14 mouse cellular contexts compared by ENCODE assay signal in the genomic region with DNA sequence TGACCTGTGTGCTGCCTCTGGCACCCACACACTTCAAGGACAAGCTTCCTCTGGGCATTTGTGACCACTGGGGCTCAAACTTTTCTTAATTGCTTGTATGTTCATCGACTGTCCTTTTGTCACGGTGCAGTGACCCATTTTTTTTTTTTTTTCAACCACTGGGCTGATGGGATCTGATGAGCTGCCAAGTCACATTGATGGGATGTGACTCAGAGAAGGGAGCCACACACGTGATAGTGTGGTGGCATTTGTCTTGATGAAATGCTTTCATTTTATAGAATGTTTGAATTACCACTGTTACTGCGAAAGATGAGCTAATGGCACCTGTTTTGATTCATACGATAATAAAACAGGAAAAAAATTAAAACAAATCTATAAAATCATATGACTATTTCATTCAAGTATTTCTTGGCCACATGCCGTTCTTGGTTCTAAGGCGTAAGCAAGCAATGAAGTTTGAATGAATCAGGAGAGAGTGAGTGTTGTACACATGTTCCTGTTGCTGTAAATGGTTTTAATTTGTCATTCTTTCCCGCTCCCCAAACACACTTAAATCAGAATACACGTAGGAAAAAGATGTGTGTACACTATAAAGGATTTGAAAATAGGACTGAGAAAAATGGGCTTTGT.
A peak's percentile ranks its signal among the peaks of the same experiment; 100 is the strongest.
DNase-seq lines count a peak whose midpoint lies in the region; ATAC-seq and TF ChIP-seq lines count a peak whose summit lies in the region.
"Had no signal": no experiment of that assay in that cellular context is flagged by ENCODE, and none has a peak within 500 bp of the region (broad histone marks: within the 10 kb centered on the region; RNA-seq: fewer than 3 reads in every experiment).

No protein-coding gene starts in this region.

- no peaks in the 10 kb centered on the region for H3K9me3 ChIP-seq in limb, embryonic 14.5 days (ENCODE audit: control insufficient read depth, low read length)
- H3K9me3 ChIP-seq in limb, embryonic 10.5 days (replicated peaks): no peaks in the 10 kb centered on the region
- H3K9me3 ChIP-seq in embryonic facial prominence, embryonic 14.5 days (ENCODE audit: control insufficient read depth, low read length): no peaks in the 10 kb centered on the region
- no peaks in the 10 kb centered on the region for H3K9me3 ChIP-seq in kidney, embryonic 14.5 days (ENCODE audit: control insufficient read depth, low read length)
- H3K9me3 ChIP-seq: midbrain, embryonic 13.5 days had no signal

- no peaks in the 10 kb centered on the region for H3K27me3 ChIP-seq in limb, embryonic 14.5 days (ENCODE audit: control insufficient read depth, insufficient read depth, low read length)
- H3K27me3 ChIP-seq in limb, embryonic 10.5 days (ENCODE audit: low read depth, poor library complexity, severe bottlenecking): no peaks in the 10 kb centered on the region
- H3K27me3 ChIP-seq in embryonic facial prominence, embryonic 14.5 days (replicated peaks; ENCODE audit: control insufficient read depth, insufficient read depth, low read length): no peaks in the 10 kb centered on the region
- H3K27me3 ChIP-seq in myocyte (ENCODE audit: control insufficient read depth, insufficient read depth, insufficient read length): no peaks in the 10 kb centered on the region
- no peaks in the 10 kb centered on the region for H3K27me3 ChIP-seq in kidney, embryonic 14.5 days (ENCODE audit: control insufficient read depth, insufficient read depth, low read length)
- H3K27me3 ChIP-seq: midbrain, embryonic 13.5 days had no signal

- no peaks in the 10 kb centered on the region for H3K79me2 ChIP-seq in myocyte (ENCODE audit: control insufficient read depth, insufficient read depth)

- DNase-seq in adrenal gland, adult (ENCODE audit: inconsistent age in 2 of 2, low spot score in 1 of 2): peak; percentile 16 to 60
- no peak for DNase-seq in adrenal gland, adult 8-10 months
- DNase-seq in limb, embryonic 14.5 days (ENCODE audit: low spot score): peak; percentile 49
- DNase-seq in limb, embryonic 10.5 days (ENCODE audit: low spot score): no peak
- peak; percentile 55 for DNase-seq in embryonic facial prominence, embryonic 14.5 days (ENCODE audit: low spot score)
- no peak for DNase-seq in urinary bladder, postnatal 10 days (ENCODE audit: low spot score)
- DNase-seq: cerebellum, postnatal 10 days; thymus, postnatal 25 days had no signal

- no peak overlapping the region for H3K4me3 ChIP-seq in limb, embryonic 14.5 days (replicated peaks; ENCODE audit: low read length)
- no peak overlapping the region for H3K4me3 ChIP-seq in limb, embryonic 10.5 days
- H3K4me3 ChIP-seq in embryonic facial prominence, embryonic 14.5 days (ENCODE audit: low read depth, low read length): no peak overlapping the region
- no peak overlapping the region for H3K4me3 ChIP-seq in myocyte
- H3K4me3 ChIP-seq in kidney, embryonic 14.5 days (ENCODE audit: low read length): no peak overlapping the region
- H3K4me3 ChIP-seq: layer of hippocampus, adult 2 months; midbrain, embryonic 13.5 days had no signal

- TF ChIP-seq POLR2A in limb, embryonic 14.5 days (IDR thresholded peaks at IDR 0.05; ENCODE audit: borderline replicate concordance, extremely low read depth, insufficient read depth, insufficient read length): no peak
- no peak for TF ChIP-seq POLR2A in myocyte (IDR thresholded peaks at IDR 0.05; ENCODE audit: insufficient read length, low read depth)

- no peaks in the 10 kb centered on the region for H3K36me3 ChIP-seq in limb, embryonic 14.5 days (ENCODE audit: control insufficient read depth, insufficient read depth, low read length)
- H3K36me3 ChIP-seq in limb, embryonic 10.5 days: no peaks in the 10 kb centered on the region
- H3K36me3 ChIP-seq in embryonic facial prominence, embryonic 14.5 days (ENCODE audit: control insufficient read depth, insufficient read depth, low read length): no peaks in the 10 kb centered on the region
- H3K36me3 ChIP-seq in myocyte (ENCODE audit: control insufficient read depth, insufficient read depth): no peaks in the 10 kb centered on the region
- no peaks in the 10 kb centered on the region for H3K36me3 ChIP-seq in kidney, embryonic 14.5 days (ENCODE audit: control insufficient read depth, insufficient read depth, low read length)
- H3K36me3 ChIP-seq: midbrain, embryonic 13.5 days had no signal

- H3K9ac ChIP-seq in limb, embryonic 14.5 days (ENCODE audit: low read depth, low read length, severe bottlenecking): no peak overlapping the region
- no peak overlapping the region for H3K9ac ChIP-seq in embryonic facial prominence, embryonic 14.5 days (ENCODE audit: low read depth, low read length)
- H3K9ac ChIP-seq in kidney, embryonic 14.5 days (ENCODE audit: low read depth, low read length): no peak overlapping the region
- H3K9ac ChIP-seq: hindbrain, embryonic 14.5 days; midbrain, embryonic 13.5 days had no signal

- ATAC-seq in limb, embryonic 14.5 days (ENCODE audit: low FRiP score, low read depth): 0 out of 2 replicates have a peak, but pooled peaks have one; percentile 27
- ATAC-seq in embryonic facial prominence, embryonic 14.5 days (ENCODE audit: low read depth): peak; percentile 47; the same call in 1 of the 2 replicates
- ATAC-seq in kidney, embryonic 14.5 days (ENCODE audit: low FRiP score, low TSS enrichment): no peak
- ATAC-seq: midbrain, embryonic 13.5 days had no signal

- no peak overlapping the region for H3ac ChIP-seq in myocyte (ENCODE audit: control insufficient read depth, insufficient read length)

- H3K4me1 ChIP-seq in limb, embryonic 14.5 days (ENCODE audit: control insufficient read depth, insufficient read depth, low read length): peaks cover 9% of the 10 kb centered on the region
- H3K4me1 ChIP-seq in limb, embryonic 10.5 days: peaks cover 17% of the 10 kb centered on the region
- H3K4me1 ChIP-seq in embryonic facial prominence, embryonic 14.5 days (ENCODE audit: control insufficient read depth, insufficient read depth, low read length): no peaks in the 10 kb centered on the region
- no peaks in the 10 kb centered on the region for H3K4me1 ChIP-seq in kidney, embryonic 14.5 days (ENCODE audit: control insufficient read depth, insufficient read depth, low read length)
- H3K4me1 ChIP-seq: midbrain, embryonic 13.5 days had no signal

- WGBS in limb, embryonic 14.5 days: 49% methylated on average over 9 of the region's 9 CpGs
- WGBS in limb, embryonic 10.5 days: 82% methylated on average over 9 of the region's 9 CpGs
- WGBS in embryonic facial prominence, embryonic 14.5 days: 66% methylated on average over 9 of the region's 9 CpGs
- 88% methylated on average over 9 of the region's 9 CpGs for WGBS in kidney, embryonic 14.5 days

- no peak overlapping the region for H3K27ac ChIP-seq in limb, embryonic 14.5 days (replicated peaks; ENCODE audit: low read depth, low read length)
- H3K27ac ChIP-seq in limb, embryonic 10.5 days: no peak overlapping the region
- H3K27ac ChIP-seq in embryonic facial prominence, embryonic 14.5 days (replicated peaks; ENCODE audit: low read depth, low read length): no peak overlapping the region
- H3K27ac ChIP-seq in kidney, embryonic 14.5 days (ENCODE audit: low read depth, low read length): no peak overlapping the region
- H3K27ac ChIP-seq: hindbrain, embryonic 14.5 days; layer of hippocampus, adult 2 months; midbrain, embryonic 13.5 days had no signal

- no peak overlapping the region for H3K4me2 ChIP-seq in limb, embryonic 14.5 days (replicated peaks; ENCODE audit: low read depth, low read length, severe bottlenecking)
- no peak overlapping the region for H3K4me2 ChIP-seq in embryonic facial prominence, embryonic 14.5 days (ENCODE audit: low read depth, low read length)
- H3K4me2 ChIP-seq in myocyte (ENCODE audit: low read depth): peak overlapping the region; percentile 65
- no peak overlapping the region for H3K4me2 ChIP-seq in kidney, embryonic 14.5 days (replicated peaks; ENCODE audit: low read depth, low read length)
- H3K4me2 ChIP-seq: hindbrain, embryonic 14.5 days; liver, embryonic 11.5 days; midbrain, embryonic 13.5 days had no signal

TF ChIP-seq in myocyte, 11 proteins besides CTCF, POLR2A, EP300 and RAD21:
- TF ChIP-seq USF1 (IDR thresholded peaks at IDR 0.05; ENCODE audit: low read depth) (peak; percentile 73), E2F4 (IDR thresholded peaks at IDR 0.05; ENCODE audit: insufficient read depth) (no peak)

Comparison
In these comparisons a context has a peak if more than half of its experiments do, and no peak if none do; other contexts are left out.
1. DNase-seq: peak in adrenal gland, adult (2 of 2), limb, embryonic 14.5 days (single experiment) and embryonic facial prominence, embryonic 14.5 days (single experiment); none in adrenal gland, adult 8-10 months (single experiment), limb, embryonic 10.5 days (single experiment) and urinary bladder, postnatal 10 days (single experiment).